Mouse (Mus musculus): ENCODE data around the gene Fzd4.

- TF ChIP-seq CTCF (IDR thresholded peaks at IDR 0.05; ENCODE audit: low read depth) (no peak), EP300 (IDR thresholded peaks at IDR 0.05; ENCODE audit: low read depth) (no peak)
Measured at GRCm38 (mm10) chr7:89429326-89429725, 25.2 kb downstream of the Fzd4 start.
